Mouse (Mus musculus): ENCODE measurements around the gene Crybb3. TPM values are rescaled to one million over a fixed set of nuclear protein-coding genes. Genes with fewer than 3 reads are reported as not detected.

Gene Crybb3
- total and polyA plus RNA-seq, 2 experiments = 2.3 to 4.3 TPM

DNA sequence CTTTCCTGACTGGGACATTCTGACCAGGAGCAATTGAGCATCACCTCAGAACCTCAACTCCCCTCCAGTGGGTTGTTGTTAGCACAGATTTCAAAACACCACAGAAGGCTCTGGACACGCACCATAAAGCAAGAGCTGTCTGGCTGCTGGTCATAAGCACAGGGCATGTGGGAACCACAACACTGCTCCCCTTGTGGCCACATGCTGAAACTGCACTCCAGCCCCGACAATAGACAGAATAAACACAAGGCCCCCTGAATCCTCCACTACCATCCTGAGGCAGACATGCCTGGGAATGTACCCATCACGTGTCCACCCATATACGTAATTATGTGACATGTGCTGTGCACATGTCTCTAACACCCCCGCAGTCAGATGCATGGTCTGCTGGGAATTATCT is 9.8 kb upstream of the Crybb3 start:
- WGBS = 74% methylated on average over 5 of the region's 5 CpGs
- 0 out of 2 replicates have a peak, but pooled peaks cover under 1% of the 10 kb centered on the region for H3K4me1 ChIP-seq (ENCODE audit: control insufficient read depth, insufficient read depth, low read length)
- DNase-seq (ENCODE audit: extremely low read depth, low read depth, low spot score) = no peak
- H3K27ac ChIP-seq (replicated peaks; ENCODE audit: insufficient read depth, low read depth, low read length) = no peak overlapping the region
- H3K79me2 ChIP-seq (ENCODE audit: control insufficient read depth, insufficient read depth, low read length) = no peaks in the 10 kb centered on the region
- peak; percentile 78 for TF ChIP-seq CTCF (IDR thresholded peaks at IDR 0.05; ENCODE audit: low read depth, low read length)
- TF ChIP-seq POLR2A (IDR thresholded peaks at IDR 0.05; ENCODE audit: extremely low read depth, insufficient read depth, low read length) = no peak
- H3K4me3 ChIP-seq (ENCODE audit: insufficient read depth, low read depth, low read length) = no peak overlapping the region
- H3K9ac ChIP-seq (ENCODE audit: low read depth, low read length) = no peak overlapping the region
- H3K36me3 ChIP-seq (ENCODE audit: control insufficient read depth, insufficient read depth, low read length) = peaks cover 40% of the 10 kb centered on the region
- no peaks in the 10 kb centered on the region for H3K27me3 ChIP-seq (ENCODE audit: control insufficient read depth, insufficient read depth, low read length)

DNA sequence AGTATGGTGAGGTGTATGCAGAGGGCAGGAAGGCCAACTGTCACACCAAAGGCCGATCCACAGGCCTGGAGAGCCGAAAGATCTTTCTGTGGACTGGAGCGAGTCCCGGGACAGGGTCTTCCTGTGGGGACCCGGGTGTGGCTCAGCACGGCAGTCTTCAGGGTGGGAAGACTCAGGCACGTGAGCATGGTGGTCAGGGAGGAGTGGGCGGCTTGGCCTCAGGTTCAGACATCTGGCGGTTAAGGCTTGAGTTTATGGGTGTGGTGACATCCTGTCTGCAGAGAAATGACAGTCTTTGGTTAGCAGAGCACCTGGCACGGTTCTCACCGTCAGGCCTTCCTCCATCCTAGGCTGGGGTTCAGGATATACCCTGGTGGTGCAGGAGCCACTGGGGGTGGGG is 9.4 kb upstream of the Crybb3 start:
- no peak for DNase-seq (ENCODE audit: extremely low read depth, low read depth, low spot score)
- Histone ChIP-seq H3K27me3 (ENCODE audit: control insufficient read depth, insufficient read depth, low read length) (no peaks in the 10 kb centered on the region), H3K36me3 (ENCODE audit: control insufficient read depth, insufficient read depth, low read length) (peaks cover 36% of the 10 kb centered on the region), H3K4me1 (ENCODE audit: control insufficient read depth, insufficient read depth, low read length) (0 out of 2 replicates have a peak, but pooled peaks cover 2% of the 10 kb centered on the region), H3K9ac (ENCODE audit: low read depth, low read length) (no peak overlapping the region), H3K79me2 (ENCODE audit: control insufficient read depth, insufficient read depth, low read length) (no peaks in the 10 kb centered on the region), H3K4me3 (ENCODE audit: insufficient read depth, low read depth, low read length) (no peak overlapping the region), H3K27ac (replicated peaks; ENCODE audit: insufficient read depth, low read depth, low read length) (no peak overlapping the region)
- 92% methylated on average over 11 of the region's 11 CpGs for WGBS
- TF ChIP-seq POLR2A (IDR thresholded peaks at IDR 0.05; ENCODE audit: extremely low read depth, insufficient read depth, low read length) (no peak), CTCF (IDR thresholded peaks at IDR 0.05; ENCODE audit: low read depth, low read length) (peak; percentile 10; the same call in 1 of the 2 replicates)

DNA sequence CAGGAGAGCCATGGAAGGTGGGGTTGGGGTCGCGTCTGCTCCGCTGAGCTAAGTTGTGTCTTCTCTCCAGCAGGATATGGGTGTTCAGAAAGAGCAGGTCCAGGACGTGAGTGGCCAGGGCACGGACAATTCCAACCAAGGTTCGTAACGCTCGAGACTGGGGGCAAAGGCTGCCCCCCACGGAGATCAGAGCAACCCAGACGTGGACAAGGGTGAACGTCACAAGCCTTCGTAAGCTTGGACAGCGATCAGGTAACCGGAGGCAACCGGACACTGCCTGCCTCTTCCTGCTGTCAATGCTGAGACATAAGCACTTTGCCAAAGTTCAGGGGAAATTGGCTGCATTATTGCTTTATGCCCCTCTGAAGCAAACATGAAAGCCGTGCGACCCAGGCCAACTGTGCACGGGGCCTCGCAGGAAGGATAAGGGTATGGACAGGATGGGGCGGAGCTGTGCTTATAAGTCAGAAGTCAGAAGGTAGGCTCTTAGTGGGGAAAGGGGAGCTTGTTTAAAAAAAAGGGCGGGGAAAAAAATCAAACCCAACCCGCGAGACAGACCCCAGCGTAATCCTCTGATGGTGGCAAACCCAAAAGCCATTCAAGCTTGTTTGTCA is 8.8 kb upstream of the Crybb3 start:
- H3K4me1 ChIP-seq (ENCODE audit: control insufficient read depth, insufficient read depth, low read length) = 0 out of 2 replicates have a peak, but pooled peaks cover 2% of the 10 kb centered on the region
- H3K9ac ChIP-seq (ENCODE audit: low read depth, low read length) = no peak overlapping the region
- no peaks in the 10 kb centered on the region for H3K79me2 ChIP-seq (ENCODE audit: control insufficient read depth, insufficient read depth, low read length)
- H3K27me3 ChIP-seq (ENCODE audit: control insufficient read depth, insufficient read depth, low read length) = no peaks in the 10 kb centered on the region
- H3K27ac ChIP-seq (replicated peaks; ENCODE audit: insufficient read depth, low read depth, low read length) = no peak overlapping the region
- no peak overlapping the region for H3K4me3 ChIP-seq (ENCODE audit: insufficient read depth, low read depth, low read length)
- TF ChIP-seq CTCF (IDR thresholded peaks at IDR 0.05; ENCODE audit: low read depth, low read length) (no peak), POLR2A (IDR thresholded peaks at IDR 0.05; ENCODE audit: extremely low read depth, insufficient read depth, low read length) (no peak)
- no peak for DNase-seq (ENCODE audit: extremely low read depth, low read depth, low spot score)
- WGBS = 94% methylated on average over 24 of the region's 24 CpGs
- H3K36me3 ChIP-seq (ENCODE audit: control insufficient read depth, insufficient read depth, low read length) = peaks cover 32% of the 10 kb centered on the region

DNA sequence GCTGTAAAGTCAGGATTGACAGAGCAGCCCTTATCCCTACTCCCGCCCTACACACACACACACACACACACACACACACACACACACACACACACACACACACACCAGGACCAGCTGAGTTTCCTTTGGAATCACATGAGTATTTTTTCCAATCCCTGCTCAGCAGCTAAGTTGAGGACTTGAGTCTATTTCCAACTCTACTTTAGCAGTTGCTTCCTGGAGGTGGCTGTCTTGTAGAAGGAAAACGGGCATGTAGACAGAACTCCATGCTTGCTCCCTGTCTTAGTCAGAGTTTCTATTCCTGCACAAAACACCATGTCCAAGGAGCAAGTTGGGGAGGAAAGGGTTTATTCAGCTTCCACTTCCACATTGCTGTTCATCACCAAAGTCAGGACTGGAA is 6.1 kb upstream of the Crybb3 start:
- WGBS = 85% methylated on average over 2 of the region's 2 CpGs
- H3K9ac ChIP-seq (ENCODE audit: low read depth, low read length) = no peak overlapping the region
- H3K27ac ChIP-seq (replicated peaks; ENCODE audit: insufficient read depth, low read depth, low read length) = no peak overlapping the region
- H3K4me3 ChIP-seq (ENCODE audit: insufficient read depth, low read depth, low read length) = no peak overlapping the region
- no peaks in the 10 kb centered on the region for H3K79me2 ChIP-seq (ENCODE audit: control insufficient read depth, insufficient read depth, low read length)
- peaks cover 23% of the 10 kb centered on the region for H3K36me3 ChIP-seq (ENCODE audit: control insufficient read depth, insufficient read depth, low read length)
- DNase-seq (ENCODE audit: extremely low read depth, low read depth, low spot score) = no peak
- no peaks in the 10 kb centered on the region for H3K27me3 ChIP-seq (ENCODE audit: control insufficient read depth, insufficient read depth, low read length)
- TF ChIP-seq POLR2A (IDR thresholded peaks at IDR 0.05; ENCODE audit: extremely low read depth, insufficient read depth, low read length) (no peak), CTCF (IDR thresholded peaks at IDR 0.05; ENCODE audit: low read depth, low read length) (no peak)
- peaks cover 8% of the 10 kb centered on the region; the same call in 1 of the 2 replicates for H3K4me1 ChIP-seq (ENCODE audit: control insufficient read depth, insufficient read depth, low read length)

DNA sequence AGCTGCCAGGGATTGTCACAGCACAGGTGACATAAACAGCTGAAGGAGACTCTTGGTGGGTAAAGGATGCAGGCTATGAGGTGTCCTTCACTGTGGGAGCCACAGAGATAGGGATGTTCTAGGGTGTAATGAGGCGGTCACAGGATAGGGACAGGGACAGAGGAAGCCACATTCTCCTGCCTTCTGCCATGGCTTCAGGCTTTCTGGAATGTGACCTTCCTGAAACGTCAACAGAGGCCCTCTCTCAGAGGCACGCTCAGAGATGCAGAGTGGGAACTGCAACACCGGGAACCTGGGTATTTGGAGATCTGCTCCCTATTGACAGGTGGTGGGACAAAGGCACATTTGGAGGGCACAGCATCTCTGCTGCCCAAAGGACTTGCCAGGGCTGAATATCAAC is 5.6 kb upstream of the Crybb3 start:
- H3K27me3 ChIP-seq (ENCODE audit: control insufficient read depth, insufficient read depth, low read length) = no peaks in the 10 kb centered on the region
- no peak for DNase-seq (ENCODE audit: extremely low read depth, low read depth, low spot score)
- peaks cover 10% of the 10 kb centered on the region for H3K4me1 ChIP-seq (ENCODE audit: control insufficient read depth, insufficient read depth, low read length)
- no peak overlapping the region for H3K27ac ChIP-seq (replicated peaks; ENCODE audit: insufficient read depth, low read depth, low read length)
- no peak overlapping the region for H3K9ac ChIP-seq (ENCODE audit: low read depth, low read length)
- 55% methylated on average over 4 of the region's 4 CpGs for WGBS
- no peak for TF ChIP-seq CTCF (IDR thresholded peaks at IDR 0.05; ENCODE audit: low read depth, low read length)
- TF ChIP-seq POLR2A (IDR thresholded peaks at IDR 0.05; ENCODE audit: extremely low read depth, insufficient read depth, low read length) = no peak
- H3K36me3 ChIP-seq (ENCODE audit: control insufficient read depth, insufficient read depth, low read length) = peaks cover 20% of the 10 kb centered on the region
- H3K79me2 ChIP-seq (ENCODE audit: control insufficient read depth, insufficient read depth, low read length) = no peaks in the 10 kb centered on the region
- no peak overlapping the region for H3K4me3 ChIP-seq (ENCODE audit: insufficient read depth, low read depth, low read length)

DNA sequence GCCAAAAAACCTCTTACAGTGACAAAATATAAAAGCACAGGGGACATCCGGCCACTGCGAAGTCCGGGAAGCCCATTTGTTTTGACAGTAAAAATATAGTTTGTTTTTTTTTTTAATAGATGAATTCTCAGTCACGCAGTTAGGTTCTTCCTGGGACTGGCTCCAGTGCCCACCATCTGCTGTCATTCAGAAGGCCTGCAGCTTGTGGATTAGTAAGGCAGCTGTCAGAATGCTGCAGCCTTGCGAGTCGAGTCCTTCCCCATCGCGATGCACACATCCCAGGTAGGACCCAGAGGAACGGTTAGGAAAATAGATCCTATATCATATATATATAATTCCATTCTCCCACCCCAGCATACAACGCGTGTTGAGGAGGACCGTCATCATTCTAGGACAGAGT is 5.1 kb upstream of the Crybb3 start:
- no peak for DNase-seq (ENCODE audit: extremely low read depth, low read depth, low spot score)
- no peak for TF ChIP-seq POLR2A (IDR thresholded peaks at IDR 0.05; ENCODE audit: extremely low read depth, insufficient read depth, low read length)
- TF ChIP-seq CTCF (IDR thresholded peaks at IDR 0.05; ENCODE audit: low read depth, low read length) = no peak
- no peak overlapping the region for H3K4me3 ChIP-seq (ENCODE audit: insufficient read depth, low read depth, low read length)
- H3K4me1 ChIP-seq (ENCODE audit: control insufficient read depth, insufficient read depth, low read length) = peaks cover 14% of the 10 kb centered on the region
- peaks cover 16% of the 10 kb centered on the region for H3K36me3 ChIP-seq (ENCODE audit: control insufficient read depth, insufficient read depth, low read length)
- H3K9ac ChIP-seq (ENCODE audit: low read depth, low read length) = no peak overlapping the region
- no peaks in the 10 kb centered on the region for H3K79me2 ChIP-seq (ENCODE audit: control insufficient read depth, insufficient read depth, low read length)
- H3K27ac ChIP-seq (replicated peaks; ENCODE audit: insufficient read depth, low read depth, low read length) = no peak overlapping the region
- WGBS = 86% methylated on average over 12 of the region's 12 CpGs
- no peaks in the 10 kb centered on the region for H3K27me3 ChIP-seq (ENCODE audit: control insufficient read depth, insufficient read depth, low read length)
